Mouse (Mus musculus): ENCODE data around the gene Zfp398. TPM values are rescaled to one million over a fixed set of nuclear protein-coding genes. Genes with fewer than 3 reads are reported as not detected.

Zfp398 gene
- total and polyA plus RNA-seq, 3 experiments: 1.5 to 4.6 (median 2.2) TPM

GRCm38 (mm10) chr6:47792533-47792932 lies 42.9 kb upstream of the Zfp398 start:
- H3K79me2 ChIP-seq (replicated peaks; ENCODE audit: control insufficient read depth, extremely low read depth, insufficient read depth, poor library complexity, severe bottlenecking): no peaks in the 10 kb centered on the region
- no peak for DNase-seq (ENCODE audit: extremely low read depth)
- H3K9ac ChIP-seq (ENCODE audit: insufficient read depth, low read depth): no peak overlapping the region
- H3K9me3 ChIP-seq (replicated peaks; ENCODE audit: low read length): no peaks in the 10 kb centered on the region
- no peak overlapping the region for H3K27ac ChIP-seq (ENCODE audit: insufficient read depth, low read depth)
- no peak overlapping the region for H3K4me3 ChIP-seq (replicated peaks in 1 of 3; ENCODE audit: low read depth in 2 of 3, low read length in 2 of 3, poor library complexity in 1 of 3)
- dilution Hi-C loops (cut with MboI; ENCODE audit: extremely low pct_ligation_motif_present, extremely low pct_unique_long_range_greater_than_20kb, low sequenced_read_pairs): no loop called here
- in situ Hi-C loops (cut with MboI; ENCODE audit: low pct_ligation_motif_present, low pct_unique_long_range_greater_than_20kb, low sequenced_read_pairs): loop anchor here (5.0 kb wide), 1 partner anchor 35 kb away; no protein-coding TSS in a partner anchor
- no peaks in the 10 kb centered on the region for H3K27me3 ChIP-seq (replicated peaks)
- TF ChIP-seq PAX5 (IDR thresholded peaks at IDR 0.05; ENCODE audit: low read length) (no peak), E2F4 (IDR thresholded peaks at IDR 0.05; ENCODE audit: insufficient replicate concordance, low read depth, low read length) (no peak), ELF1 (IDR thresholded peaks at IDR 0.05; ENCODE audit: low read depth, low read length) (no peak), POLR2AphosphoS2 (IDR thresholded peaks at IDR 0.05; ENCODE audit: low read depth, low read length) (no peak), SIN3A (IDR thresholded peaks at IDR 0.05; ENCODE audit: low read length) (no peak), RAD21 (IDR thresholded peaks at IDR 0.05; ENCODE audit: low read depth, low read length) (no peak), MYC (IDR thresholded peaks at IDR 0.05; ENCODE audit: low read depth, low read length) (no peak), CHD2 (IDR thresholded peaks at IDR 0.05; ENCODE audit: low read length) (no peak), RCOR1 (conservative IDR thresholded peaks at IDR 0.05; ENCODE audit: low read depth, low read length) (no peak), IRF4 (IDR thresholded peaks at IDR 0.05; ENCODE audit: low read depth, low read length) (no peak), GABPA (IDR thresholded peaks at IDR 0.05; ENCODE audit: insufficient replicate concordance, low read depth, low read length) (no peak), ETS1 (conservative IDR thresholded peaks at IDR 0.05; ENCODE audit: low read depth, low read length) (no peak), NELFE (IDR thresholded peaks at IDR 0.05; ENCODE audit: low read depth, low read length) (no peak)
- peaks cover 23 to 41% of the 10 kb centered on the region in 2 experiments for H3K36me3 ChIP-seq (replicated peaks in 1 of 2; ENCODE audit: control insufficient read depth in 1 of 2, insufficient read depth in 1 of 2, low read length in 1 of 2)
- peaks cover 6 to 40% of the 10 kb centered on the region in 2 experiments; a peak in 3 of 4 replicates for H3K4me1 ChIP-seq (ENCODE audit: control insufficient read depth in 1 of 2, insufficient read depth in 2 of 2)
- no peak overlapping the region for H3K4me2 ChIP-seq (ENCODE audit: insufficient read depth, low read depth, poor library complexity, severe bottlenecking)

GRCm38 (mm10) chr6:47793284-47793683 lies 42.2 kb upstream of the Zfp398 start:
- no peak for TF ChIP-seq UBTF (IDR thresholded peaks at IDR 0.05; ENCODE audit: low read depth, low read length)
- no peak for TF ChIP-seq ETS1 (conservative IDR thresholded peaks at IDR 0.05; ENCODE audit: low read depth, low read length)
- no peak for TF ChIP-seq MXI1 (IDR thresholded peaks at IDR 0.05; ENCODE audit: low read depth, low read length)
- no peak for TF ChIP-seq EP300 (IDR thresholded peaks at IDR 0.05; ENCODE audit: low read length)
- no peak for TF ChIP-seq POLR2AphosphoS2 (IDR thresholded peaks at IDR 0.05; ENCODE audit: low read depth, low read length)
- no peak for TF ChIP-seq KAT2A (IDR thresholded peaks at IDR 0.05; ENCODE audit: insufficient replicate concordance, low read length)
- no peak for TF ChIP-seq TCF12 (IDR thresholded peaks at IDR 0.05; ENCODE audit: low read depth, low read length)
- TF ChIP-seq PAX5 (IDR thresholded peaks at IDR 0.05; ENCODE audit: low read length): no peak
- TF ChIP-seq ZC3H11A (IDR thresholded peaks at IDR 0.05; ENCODE audit: low read depth, low read length): no peak
- no peak for TF ChIP-seq JUND (conservative IDR thresholded peaks at IDR 0.05; ENCODE audit: low read depth, low read length)
- H3K27me3 ChIP-seq (replicated peaks): no peaks in the 10 kb centered on the region
- dilution Hi-C loops (cut with MboI; ENCODE audit: extremely low pct_ligation_motif_present, extremely low pct_unique_long_range_greater_than_20kb, low sequenced_read_pairs) (no loop called here), in situ Hi-C loops (cut with MboI; ENCODE audit: low pct_ligation_motif_present, low pct_unique_long_range_greater_than_20kb, low sequenced_read_pairs) (loop anchor here (5.0 kb wide), 1 partner anchor 34 kb away; no protein-coding TSS in a partner anchor)
- DNase-seq (ENCODE audit: extremely low read depth): no peak
- no peak overlapping the region for H3K4me2 ChIP-seq (ENCODE audit: insufficient read depth, low read depth, poor library complexity, severe bottlenecking)
- peaks cover 29 to 47% of the 10 kb centered on the region in 2 experiments for H3K36me3 ChIP-seq (replicated peaks in 1 of 2; ENCODE audit: control insufficient read depth in 1 of 2, insufficient read depth in 1 of 2, low read length in 1 of 2)
- no peak overlapping the region for H3K4me3 ChIP-seq (replicated peaks in 1 of 3; ENCODE audit: low read depth in 2 of 3, low read length in 2 of 3, poor library complexity in 1 of 3)
- H3K9ac ChIP-seq (ENCODE audit: insufficient read depth, low read depth): no peak overlapping the region
- peaks cover 6 to 40% of the 10 kb centered on the region in 2 experiments; a peak in 3 of 4 replicates for H3K4me1 ChIP-seq (ENCODE audit: control insufficient read depth in 1 of 2, insufficient read depth in 2 of 2)
- H3K79me2 ChIP-seq (replicated peaks; ENCODE audit: control insufficient read depth, extremely low read depth, insufficient read depth, poor library complexity, severe bottlenecking): no peaks in the 10 kb centered on the region
- H3K9me3 ChIP-seq (replicated peaks; ENCODE audit: low read length): no peaks in the 10 kb centered on the region
- H3K27ac ChIP-seq (ENCODE audit: insufficient read depth, low read depth): no peak overlapping the region

Data from CH12.LX (cell line).